Mouse (Mus musculus): ENCODE data around the gene Bzw1.

GRCm38 (mm10) chr1:58410198-58410588, 17.5 kb downstream of the Bzw1 start:
- TF ChIP-seq CTCF (IDR thresholded peaks at IDR 0.05) (no peak), EP300 (IDR thresholded peaks at IDR 0.05) (no peak)

Data from lung, postnatal 0 days (tissue).